26 mouse cellular contexts compared by ENCODE assay signal in the genomic region with DNA sequence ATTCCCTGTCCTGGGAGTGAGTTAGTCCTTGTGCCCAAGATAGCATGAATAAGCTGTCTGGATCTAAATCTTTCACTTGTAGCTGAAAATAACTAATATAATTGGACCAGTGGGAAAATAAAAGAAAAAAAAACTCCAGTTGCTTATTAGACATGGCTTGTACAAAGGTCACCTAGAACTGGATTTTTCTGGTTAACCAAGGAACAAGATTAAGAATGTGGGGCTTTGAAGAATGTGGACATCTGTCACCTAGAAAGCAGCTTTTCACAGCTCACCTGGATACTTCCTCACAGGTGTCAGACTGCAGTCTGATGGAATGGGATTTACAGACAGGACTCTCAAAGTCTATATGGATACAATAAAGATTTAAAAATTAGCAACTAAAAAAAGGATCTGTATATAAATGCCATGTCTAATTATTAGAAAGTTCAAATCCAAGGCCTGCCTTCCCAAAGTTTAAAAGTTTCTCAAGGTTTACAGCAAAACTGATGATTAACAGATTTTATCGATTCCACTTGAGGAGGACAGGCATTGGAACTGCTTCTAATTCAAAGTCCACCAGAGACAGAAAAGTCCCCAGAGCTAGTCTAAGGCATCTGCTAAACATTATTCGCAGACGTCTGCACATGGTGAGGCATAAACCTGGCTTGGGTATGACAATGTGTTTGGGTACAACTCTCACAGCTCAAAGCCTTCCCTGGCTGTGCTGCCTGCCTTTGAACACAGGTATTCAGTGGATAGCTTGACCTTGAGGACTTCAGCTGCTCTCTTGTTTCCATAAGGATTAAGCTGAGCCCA. TPM values are rescaled to one million over a fixed set of nuclear protein-coding genes. Genes with fewer than 3 reads are reported as not detected.
DNase-seq lines count a peak whose midpoint lies in the region; ATAC-seq and TF ChIP-seq lines count a peak whose summit lies in the region.
"Had no signal": no experiment of that assay in that cellular context is flagged by ENCODE, and none has a peak within 500 bp of the region (broad histone marks: within the 10 kb centered on the region; RNA-seq: fewer than 3 reads in every experiment).

No protein-coding gene starts in this region.

- H3K36me3 ChIP-seq in heart, embryonic 13.5 days = no peaks in the 10 kb centered on the region
- H3K36me3 ChIP-seq in kidney, adult 2 months (ENCODE audit: control insufficient read depth, insufficient read depth, low read length) = no peaks in the 10 kb centered on the region
- H3K36me3 ChIP-seq in liver, adult 2 months (ENCODE audit: control insufficient read depth, insufficient read depth, low read length) = no peaks in the 10 kb centered on the region
- H3K36me3 ChIP-seq in liver, postnatal 0 days (replicated peaks; ENCODE audit: insufficient read depth, low read length) = no peaks in the 10 kb centered on the region
- H3K36me3 ChIP-seq: hindbrain, embryonic 10.5 days; intestine, embryonic 15.5 days; lung, embryonic 15.5 days; midbrain, embryonic 13.5 days had no signal

- no peak for ATAC-seq in heart, embryonic 13.5 days (ENCODE audit: extremely low read depth, insufficient number of reproducible peaks, low FRiP score, low TSS enrichment)
- no peak for ATAC-seq in liver, postnatal 0 days
- ATAC-seq: forebrain, embryonic 13.5 days; hindbrain, embryonic 16.5 days; intestine, embryonic 15.5 days; midbrain, embryonic 13.5 days had no signal

- no peaks in the 10 kb centered on the region for H3K9me3 ChIP-seq in heart, embryonic 13.5 days
- no peaks in the 10 kb centered on the region for H3K9me3 ChIP-seq in liver, postnatal 0 days (ENCODE audit: low read length)
- H3K9me3 ChIP-seq: forebrain, embryonic 13.5 days; hindbrain, embryonic 10.5 days; intestine, embryonic 15.5 days; lung, embryonic 15.5 days; midbrain, embryonic 13.5 days had no signal

- no peak overlapping the region for H3K4me3 ChIP-seq in heart, embryonic 13.5 days
- no peak overlapping the region for H3K4me3 ChIP-seq in kidney, adult 2 months (ENCODE audit: insufficient read depth, low read depth, low read length)
- H3K4me3 ChIP-seq in liver, adult 2 months (ENCODE audit: insufficient read depth, low read depth, low read length) = no peak overlapping the region
- H3K4me3 ChIP-seq in liver, postnatal 0 days (ENCODE audit: low read depth, low read length) = no peak overlapping the region
- H3K4me3 ChIP-seq: forebrain, embryonic 13.5 days; hindbrain, embryonic 10.5 days; intestine, embryonic 15.5 days; lung, embryonic 15.5 days; megakaryocyte, embryonic 14.5 days; midbrain, embryonic 13.5 days had no signal

- intact Hi-C loops in heart, postnatal 10 days (cut with DNase I) = loop anchor here (5.0 kb wide), 1 partner anchor 49 kb away; no protein-coding TSS in a partner anchor

- DNase-seq in heart, postnatal 10 days = no peak
- DNase-seq in kidney, adult 2 months = peak; percentile 82
- no peak for DNase-seq in kidney, postnatal 10 days
- peak; percentile 82 for DNase-seq in liver, adult 2 months (ENCODE audit: extremely low read depth, low read depth, low spot score)
- no peak for DNase-seq in liver, postnatal 0 days
- no peak for DNase-seq in B cell, adult 2 months
- DNase-seq: adrenal gland, postnatal 10 days; cerebellum, adult 2 months; cerebellum, postnatal 25 days; gastrocnemius, postnatal 10 days; layer of hippocampus, postnatal 36 days; lung, postnatal 36 days; thymus, adult 18-20 months; thymus, postnatal 4 days had no signal

- H3K4me2 ChIP-seq in heart, embryonic 13.5 days = no peak overlapping the region
- no peak overlapping the region for H3K4me2 ChIP-seq in liver, postnatal 0 days (ENCODE audit: low read depth, low read length)
- H3K4me2 ChIP-seq: forebrain, embryonic 13.5 days; intestine, embryonic 15.5 days; lung, embryonic 15.5 days; midbrain, embryonic 13.5 days had no signal

- TF ChIP-seq POLR2A in kidney, adult 2 months (IDR thresholded peaks at IDR 0.05; ENCODE audit: low read depth, low read length) = no peak
- no peak for TF ChIP-seq POLR2A in liver, adult 2 months (IDR thresholded peaks at IDR 0.05; ENCODE audit: extremely low read depth, insufficient read depth, low read length)

- no peak for TF ChIP-seq EP300 in liver, postnatal 0 days (IDR thresholded peaks at IDR 0.05; ENCODE audit: low read depth)

- no peak for TF ChIP-seq CTCF in kidney, adult 2 months (conservative IDR thresholded peaks at IDR 0.05; ENCODE audit: insufficient read depth, insufficient read length, low read depth, low read length)
- TF ChIP-seq CTCF in liver, adult 2 months (IDR thresholded peaks at IDR 0.05; ENCODE audit: low read depth, low read length) = no peak
- no peak for TF ChIP-seq CTCF in liver, postnatal 0 days (IDR thresholded peaks at IDR 0.05; ENCODE audit: low read depth)

- H3K4me1 ChIP-seq in heart, embryonic 13.5 days = peaks cover 61% of the 10 kb centered on the region
- H3K4me1 ChIP-seq in kidney, adult 2 months (ENCODE audit: control insufficient read depth, insufficient read depth, low read length) = peaks cover 41% of the 10 kb centered on the region
- peaks cover 6% of the 10 kb centered on the region for H3K4me1 ChIP-seq in liver, adult 2 months (ENCODE audit: control insufficient read depth, insufficient read depth, low read length)
- peaks cover 18% of the 10 kb centered on the region; the same call in 1 of the 2 replicates for H3K4me1 ChIP-seq in liver, postnatal 0 days (ENCODE audit: insufficient read depth)
- H3K4me1 ChIP-seq: megakaryocyte, embryonic 14.5 days; midbrain, embryonic 13.5 days had no signal

- peak overlapping the region; percentile 89 for H3K27ac ChIP-seq in heart, embryonic 13.5 days (replicated peaks)
- peak overlapping the region; percentile 100 for H3K27ac ChIP-seq in kidney, adult 2 months (ENCODE audit: insufficient read depth, low read depth, low read length)
- H3K27ac ChIP-seq in liver, adult 2 months (replicated peaks; ENCODE audit: insufficient read depth, low read depth, low read length) = peak overlapping the region; percentile 72
- H3K27ac ChIP-seq in liver, postnatal 0 days (ENCODE audit: low read depth) = no peak overlapping the region
- H3K27ac ChIP-seq: forebrain, embryonic 13.5 days; hindbrain, embryonic 10.5 days; intestine, embryonic 15.5 days; liver, embryonic 14.5 days; lung, embryonic 15.5 days; midbrain, embryonic 13.5 days had no signal

- WGBS in heart, embryonic 13.5 days = 69% methylated on average over 3 of the region's 3 CpGs
- WGBS in kidney, adult 2 months = 68% methylated on average over 3 of the region's 3 CpGs
- WGBS in liver, adult 2 months = 26% methylated on average over 3 of the region's 3 CpGs
- WGBS in liver, postnatal 0 days (ENCODE audit: insufficient replicate concordance) = 68% methylated on average over 3 of the region's 3 CpGs

- no peaks in the 10 kb centered on the region for H3K27me3 ChIP-seq in heart, embryonic 13.5 days (replicated peaks)
- no peaks in the 10 kb centered on the region for H3K27me3 ChIP-seq in kidney, adult 2 months (replicated peaks; ENCODE audit: control insufficient read depth, insufficient read depth, low read length)
- no peaks in the 10 kb centered on the region for H3K27me3 ChIP-seq in liver, adult 2 months (ENCODE audit: control insufficient read depth, insufficient read depth, low read length)
- H3K27me3 ChIP-seq in liver, postnatal 0 days (ENCODE audit: insufficient read depth, low read length) = no peaks in the 10 kb centered on the region
- H3K27me3 ChIP-seq: forebrain, embryonic 13.5 days; intestine, embryonic 15.5 days; lung, embryonic 15.5 days; megakaryocyte, embryonic 14.5 days; midbrain, embryonic 13.5 days had no signal

- no peak overlapping the region for H3K9ac ChIP-seq in heart, embryonic 13.5 days
- H3K9ac ChIP-seq in liver, adult 2 months (ENCODE audit: low read depth, low read length) = no peak overlapping the region
- H3K9ac ChIP-seq in liver, postnatal 0 days (replicated peaks) = no peak overlapping the region
- H3K9ac ChIP-seq: forebrain, embryonic 13.5 days; intestine, embryonic 15.5 days; liver, embryonic 14.5 days; lung, embryonic 15.5 days; midbrain, embryonic 13.5 days had no signal

- peaks cover 3% of the 10 kb centered on the region; the same call in 1 of the 2 replicates for H3K79me2 ChIP-seq in liver, adult 2 months (ENCODE audit: control insufficient read depth, insufficient read depth, low read length)

RNA-seq across cellular contexts. Expression of a gene that starts 51.7 kb away (rescaled TPM):
- 9.7 and 9.8 TPM in 2 replicates for polyA plus RNA-seq in heart, embryonic 13.5 days (2015; fragmentation: Nextera tagmentation; extraction: Ambion mirVana)
- 10 to 100 TPM; 41.4 to 69.5 TPM for total RNA-seq in heart, postnatal 10 days (2021)
- polyA plus RNA-seq in kidney, adult 2 months (2012; rRNA removed) = 11.9 and 14.2 TPM in 2 replicates
- 1.5 and 2.9 TPM in 2 replicates for total RNA-seq in liver, adult 2 months (2014; rRNA removed)
- polyA plus RNA-seq in liver, adult 2 months (2012; rRNA removed) = 3.2 TPM in 2 replicates
- polyA plus RNA-seq in liver, postnatal 0 days (2015; fragmentation: Nextera tagmentation; extraction: Ambion mirVana) = 0.60 and 0.69 TPM in 2 replicates
- total RNA-seq: granulocyte monocyte progenitor cell, adult 5-6 weeks; monocyte, adult 5-6 weeks; neutrophil, adult 5-6 weeks had no signal

Comparison
In these comparisons a context has a peak if more than half of its experiments do, and no peak if none do; other contexts are left out.
1. DNase-seq: peak in kidney, adult 2 months (single experiment) and liver, adult 2 months (single experiment); none in heart, postnatal 10 days (0 of 2), kidney, postnatal 10 days (single experiment), liver, postnatal 0 days (single experiment) and B cell, adult 2 months (0 of 2).